In genomic region chr11:97776497-97777128, GRCm38 (mm10) we compare ENCODE assay signal across 1 mouse cellular context.
TF ChIP-seq lines count a peak whose summit lies in the region.

No protein-coding gene starts in this region.

TF ChIP-seq in myocyte, 11 proteins besides CTCF, POLR2A, EP300 and RAD21:
- peak; percentile 32 for TF ChIP-seq POLR2AphosphoS2 (IDR thresholded peaks at IDR 0.05; ENCODE audit: insufficient read length, low read depth)
- no peak for TF ChIP-seq REST (IDR thresholded peaks at IDR 0.05; ENCODE audit: insufficient read depth, insufficient read length)
